Mouse (Mus musculus) hindbrain, embryonic 14.5 days (tissue): ENCODE results near the gene Hand1. TPM values are rescaled to one million over a fixed set of nuclear protein-coding genes. Genes with fewer than 3 reads are reported as not detected.

ENCODE experiments used
- ATAC-seq: fragments of 200-750 bp; cut with Nextera tagmentation; 2 replicates; pipeline ENCODE4 v1.8.0; 2017; ENCODE audit warnings: moderate number of reproducible peaks, mild to moderate bottlenecking, moderate TSS enrichment, moderate library complexity; ENCODE audit not compliant: low FRiP score
- DNase-seq: peaks from one replicate; pipeline ENCODE4 v3.0.0-alpha.2; 2015; ENCODE audit warnings: low spot score
- H3K27ac ChIP-seq: fragments of 300-500 bp; sonication (generic); 2 replicates; pipeline ENCODE4 v1.5.1; 2014; ENCODE audit warnings: mild to moderate bottlenecking, moderate library complexity
- H3K27me3 ChIP-seq: fragments of 300-500 bp; sonication (generic); 2 replicates; pipeline ENCODE4 v1.6.1; 2014; ENCODE audit warnings: mild to moderate bottlenecking, low read length, mixed read lengths; ENCODE audit not compliant: control insufficient read depth, insufficient read depth
- H3K36me3 ChIP-seq: fragments of 300-500 bp; sonication (generic); replicated peaks from 2 replicates; pipeline ENCODE4 v1.6.1; 2014; ENCODE audit not compliant: control insufficient read depth, insufficient read depth
- H3K4me1 ChIP-seq: fragments of 300-500 bp; sonication (generic); replicated peaks from 2 replicates; pipeline ENCODE4 v1.6.1; 2014; ENCODE audit warnings: antibody characterized with exemption, low read length, mixed read lengths; ENCODE audit not compliant: control insufficient read depth, insufficient read depth
- H3K4me2 ChIP-seq: fragments of 300-500 bp; sonication (generic); replicated peaks from 2 replicates; pipeline ENCODE4 v1.6.1; 2014; ENCODE audit warnings: mild to moderate bottlenecking, moderate library complexity
- H3K4me3 ChIP-seq: fragments of 300-500 bp; sonication (generic); replicated peaks from 2 replicates; pipeline ENCODE4 v1.5.1; 2014; ENCODE audit warnings: mild to moderate bottlenecking, low read length
- H3K9ac ChIP-seq: fragments of 300-500 bp; sonication (generic); 2 replicates; pipeline ENCODE4 v1.6.1; 2014
- H3K9me3 ChIP-seq: fragments of 300-500 bp; sonication (generic); 2 replicates; pipeline ENCODE4 v1.6.1; 2016; ENCODE audit warnings: low read length; ENCODE audit not compliant: control insufficient read depth
- WGBS: fragments of 180-500 bp; shearing (Covaris S2); extraction: QIAGEN DNeasy Blood & Tissue Kit; methylation state at CpG from one replicate; pipeline ENCODE4 v1.1.7; 2014; 5-methylcytosine and 5-hydroxymethylcytosine counted together
- polyA plus RNA-seq: library from polyadenylated mRNA; unstranded; fragments of >200 nt; fragmentation: Nextera tagmentation; extraction: Ambion mirVana; gene quantifications from 2 replicates; pipeline ENCODE4 v1.2.1, GENCODE M21; 2014

The Hand1 gene
- polyA plus RNA-seq, 1 experiment from 2014 or later, result not detected

- Histone ChIP-seq H3K4me2 (no peak overlapping the region), H3K9me3 (no peaks in the 10 kb centered on the region), H3K36me3 (no peaks in the 10 kb centered on the region), H3K9ac (no peak overlapping the region), H3K4me1 (no peaks in the 10 kb centered on the region), H3K4me3 (no peak overlapping the region), H3K27ac (no peak overlapping the region), H3K27me3 (peaks cover 94% of the 10 kb centered on the region)
- no peak for DNase-seq
- ATAC-seq, result no peak
- WGBS, result 14% methylated on average over 3 of the region's 3 CpGs
These were observed 3.3 kb upstream of the Hand1 start for GRCm38 (mm10) chr11:57835931-57836330.

- DNase-seq, result no peak
- Histone ChIP-seq H3K27me3 (peaks cover 94% of the 10 kb centered on the region), H3K9me3 (no peaks in the 10 kb centered on the region), H3K27ac (no peak overlapping the region), H3K4me1 (no peaks in the 10 kb centered on the region), H3K4me2 (no peak overlapping the region), H3K9ac (no peak overlapping the region), H3K36me3 (no peaks in the 10 kb centered on the region), H3K4me3 (no peak overlapping the region)
- no peak for ATAC-seq
- WGBS, result 4% methylated on average over 2 of the region's 2 CpGs
These were observed 2.7 kb upstream of the Hand1 start for GRCm38 (mm10) chr11:57835331-57835730.

- Histone ChIP-seq H3K4me1 (no peaks in the 10 kb centered on the region), H3K9me3 (no peaks in the 10 kb centered on the region), H3K4me2 (no peak overlapping the region), H3K27me3 (peaks cover 94% of the 10 kb centered on the region), H3K36me3 (no peaks in the 10 kb centered on the region), H3K9ac (no peak overlapping the region), H3K27ac (no peak overlapping the region), H3K4me3 (no peak overlapping the region)
- DNase-seq (no peak), ATAC-seq (no peak)
- 12% methylated on average over 6 of the region's 6 CpGs for WGBS
These were observed 1.4 kb upstream of the Hand1 start for GRCm38 (mm10) chr11:57834031-57834430.

- Histone ChIP-seq H3K4me3 (no peak overlapping the region), H3K27ac (no peak overlapping the region), H3K27me3 (peaks cover 94% of the 10 kb centered on the region), H3K36me3 (no peaks in the 10 kb centered on the region), H3K4me2 (no peak overlapping the region), H3K9me3 (no peaks in the 10 kb centered on the region), H3K9ac (no peak overlapping the region), H3K4me1 (no peaks in the 10 kb centered on the region)
- WGBS, result 2% methylated on average over 30 of the region's 30 CpGs
- DNase-seq (no peak), ATAC-seq (no peak)
These were observed 819 bp upstream of the Hand1 start for GRCm38 (mm10) chr11:57833296-57833977.

- 0 out of 2 replicates have a peak, but pooled peaks cover 6% of the 10 kb centered on the region for H3K4me1 ChIP-seq
- no peak overlapping the region for H3K4me2 ChIP-seq
- DNase-seq (no peak), ATAC-seq (no peak)
- H3K9me3 ChIP-seq, result no peaks in the 10 kb centered on the region
- no peak overlapping the region for H3K9ac ChIP-seq
- no peak overlapping the region for H3K27ac ChIP-seq
- peaks cover 97% of the 10 kb centered on the region for H3K27me3 ChIP-seq
- 1% methylated on average over 16 of the region's 16 CpGs for WGBS
- H3K36me3 ChIP-seq, result no peaks in the 10 kb centered on the region
- H3K4me3 ChIP-seq, result no peak overlapping the region
These were observed 757 bp downstream of the Hand1 start for GRCm38 (mm10) chr11:57831861-57832260.

GRCm38 (mm10) chr11:57831281-57831781 is 1.3 kb downstream of the Hand1 start:
- H3K9ac ChIP-seq, result no peak overlapping the region
- H3K36me3 ChIP-seq, result no peaks in the 10 kb centered on the region
- WGBS, result 2% methylated on average over 31 of the region's 31 CpGs
- no peak overlapping the region for H3K4me2 ChIP-seq
- H3K27ac ChIP-seq, result no peak overlapping the region
- DNase-seq (no peak), ATAC-seq (no peak)
- no peak overlapping the region for H3K4me3 ChIP-seq
- H3K9me3 ChIP-seq, result no peaks in the 10 kb centered on the region
- peaks cover 97% of the 10 kb centered on the region for H3K27me3 ChIP-seq
- 0 out of 2 replicates have a peak, but pooled peaks cover 6% of the 10 kb centered on the region for H3K4me1 ChIP-seq

- H3K9ac ChIP-seq, result no peak overlapping the region
- no peak for DNase-seq
- peaks cover 97% of the 10 kb centered on the region for H3K27me3 ChIP-seq
- 0 out of 2 replicates have a peak, but pooled peaks cover 6% of the 10 kb centered on the region for H3K4me1 ChIP-seq
- H3K36me3 ChIP-seq, result no peaks in the 10 kb centered on the region
- no peak overlapping the region for H3K27ac ChIP-seq
- no peaks in the 10 kb centered on the region for H3K9me3 ChIP-seq
- no peak overlapping the region for H3K4me2 ChIP-seq
- ATAC-seq, result no peak
- H3K4me3 ChIP-seq, result no peak overlapping the region
- WGBS, result 8% methylated on average over 17 of the region's 17 CpGs
These were observed 2.5 kb downstream of the Hand1 start for GRCm38 (mm10) chr11:57829871-57830775.

- WGBS, result 2% methylated on average over 53 of the region's 53 CpGs
- no peak overlapping the region for H3K27ac ChIP-seq
- H3K9ac ChIP-seq, result no peak overlapping the region
- DNase-seq (no peak), ATAC-seq (no peak)
- peaks cover 96% of the 10 kb centered on the region for H3K27me3 ChIP-seq
- H3K9me3 ChIP-seq, result no peaks in the 10 kb centered on the region
- H3K36me3 ChIP-seq, result no peaks in the 10 kb centered on the region
- 0 out of 2 replicates have a peak, but pooled peaks cover 6% of the 10 kb centered on the region for H3K4me1 ChIP-seq
- H3K4me3 ChIP-seq, result no peak overlapping the region
- no peak overlapping the region for H3K4me2 ChIP-seq
These were observed 3.4 kb downstream of the Hand1 start for GRCm38 (mm10) chr11:57828955-57829870.
